Mouse (Mus musculus): ENCODE data around the gene Gm10340.
"Not testable (repeated sequence)": the region's sequence is repeated elsewhere in the genome, so short reads cannot be mapped to it uniquely, and the experiment has no call there.

The Gm10340 gene

GRCm38 (mm10) chr14:3133697-3134096 is at the start of gene Gm10340:
Gene Gm10340 (plus strand): TSS chr14:3133997.
- DNase-seq (ENCODE audit: low spot score in 2 of 2): not testable (repeated sequence)

DNA sequence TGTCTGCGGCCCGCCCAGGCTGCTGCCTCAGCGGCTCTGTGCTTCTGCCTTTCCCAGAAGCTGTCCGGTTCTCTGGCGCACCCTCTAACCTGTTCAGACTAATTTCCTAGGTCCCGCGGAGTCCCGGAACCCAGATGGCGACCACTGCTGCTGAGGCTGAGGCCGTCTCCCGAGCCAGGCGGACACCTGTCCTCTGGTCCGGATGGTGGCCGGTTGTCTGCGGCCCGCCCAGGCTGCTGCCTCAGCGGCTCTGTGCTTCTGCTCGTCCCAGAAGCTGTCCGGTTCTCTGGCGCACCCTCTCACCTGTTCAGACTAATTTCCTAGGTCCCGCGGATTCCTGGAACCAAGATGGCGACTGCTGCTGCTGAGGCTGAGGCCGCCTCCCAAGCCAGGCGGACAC is 17.7 kb upstream of the Gm10340 start:
- DNase-seq (ENCODE audit: low spot score in 2 of 2): peak; percentile 1

DNA sequence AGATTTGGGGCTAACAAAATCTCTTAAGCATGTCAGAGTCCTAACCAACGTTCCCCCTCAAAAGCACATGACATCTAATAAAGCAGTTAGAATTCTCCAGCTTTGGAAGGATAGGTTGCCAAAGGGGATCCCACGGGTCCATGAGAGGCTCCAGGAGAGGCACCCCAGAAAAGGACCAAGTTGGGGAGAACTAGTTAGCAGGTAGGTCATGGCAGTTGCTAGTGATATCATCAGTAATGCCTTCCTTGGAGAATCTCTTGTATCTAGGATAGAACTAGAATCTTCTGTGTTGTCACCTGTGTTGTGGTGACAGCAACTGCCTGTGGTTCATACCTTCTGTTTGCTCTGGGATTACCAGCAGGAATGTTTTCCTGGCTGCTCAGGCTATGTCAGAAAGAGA is 54.2 kb downstream of the Gm10340 start, which contains the start of gene Gm5795:
TSS of gene Gm5795 (plus strand) at position 301 of the 400 bp plus-strand sequence.
- DNase-seq (ENCODE audit: low spot score in 2 of 2): not testable (repeated sequence)
